Mouse (Mus musculus): ENCODE results near the gene Bbip1. TPM values are rescaled to one million over a fixed set of nuclear protein-coding genes. Genes with fewer than 3 reads are reported as not detected.

The Bbip1 gene
- total and polyA plus RNA-seq, 3 experiments = 71.3 to 75.9 TPM; not detected in 1

GRCm38 (mm10) chr19:53889555-53889954 is 54.9 kb downstream of the Bbip1 start:
- Histone ChIP-seq H3K4me3 (ENCODE audit: control insufficient read depth in 1 of 2, insufficient read depth in 1 of 2, low read depth in 2 of 2, low read length in 2 of 2) (no peak overlapping the region), H3K79me2 (ENCODE audit: control insufficient read depth, insufficient read depth, low read length, poor library complexity) (no peaks in the 10 kb centered on the region), H3K9ac (ENCODE audit: control insufficient read depth, low read depth, low read length, poor library complexity, severe bottlenecking) (no peak overlapping the region), H3K27ac (ENCODE audit: control insufficient read depth, low read depth, low read length) (0 out of 2 replicates have a peak overlapping the region, but pooled peaks have one; percentile 10), H3K9me3 (replicated peaks; ENCODE audit: insufficient read depth, low read length) (no peaks in the 10 kb centered on the region), H3K4me1 (ENCODE audit: control insufficient read depth in 1 of 2, insufficient read depth in 2 of 2, low read length in 2 of 2) (peaks cover 62 to 79% of the 10 kb centered on the region in 2 experiments), H3K27me3 (ENCODE audit: control insufficient read depth in 1 of 2, insufficient read depth in 2 of 2, low read length in 2 of 2) (no peaks in the 10 kb centered on the region), H3K36me3 (ENCODE audit: control insufficient read depth in 1 of 2, insufficient read depth in 2 of 2, low read length in 2 of 2) (peaks cover 0 to 77% of the 10 kb centered on the region in 2 experiments; a peak in 2 of 4 replicates)
- TF ChIP-seq MAX (IDR thresholded peaks at IDR 0.05; ENCODE audit: low read length) (no peak), JUND (IDR thresholded peaks at IDR 0.05; ENCODE audit: low read depth, low read length) (no peak), ZC3H11A (IDR thresholded peaks at IDR 0.05; ENCODE audit: low read depth, low read length) (no peak)
- no peak for DNase-seq (ENCODE audit: low read depth, low spot score)

GRCm38 (mm10) chr19:53888331-53888730 is 56.1 kb downstream of the Bbip1 start:
- Histone ChIP-seq H3K9me3 (replicated peaks; ENCODE audit: insufficient read depth, low read length) (no peaks in the 10 kb centered on the region), H3K4me1 (ENCODE audit: control insufficient read depth in 1 of 2, insufficient read depth in 2 of 2, low read length in 2 of 2) (peaks cover 49 to 67% of the 10 kb centered on the region in 2 experiments), H3K79me2 (ENCODE audit: control insufficient read depth, insufficient read depth, low read length, poor library complexity) (no peaks in the 10 kb centered on the region), H3K36me3 (ENCODE audit: control insufficient read depth in 1 of 2, insufficient read depth in 2 of 2, low read length in 2 of 2) (peaks cover 0 to 64% of the 10 kb centered on the region in 2 experiments; a peak in 2 of 4 replicates), H3K4me3 (ENCODE audit: control insufficient read depth in 1 of 2, insufficient read depth in 1 of 2, low read depth in 2 of 2, low read length in 2 of 2) (no peak overlapping the region), H3K27me3 (ENCODE audit: control insufficient read depth in 1 of 2, insufficient read depth in 2 of 2, low read length in 2 of 2) (no peaks in the 10 kb centered on the region), H3K9ac (ENCODE audit: control insufficient read depth, low read depth, low read length, poor library complexity, severe bottlenecking) (no peak overlapping the region), H3K27ac (ENCODE audit: control insufficient read depth, low read depth, low read length) (peak overlapping the region; percentile 38; the same call in 1 of the 2 replicates)
- peak; percentile 48 for DNase-seq (ENCODE audit: low read depth, low spot score)
- TF ChIP-seq EP300 (IDR thresholded peaks at IDR 0.05; ENCODE audit: low read depth in 1 of 2, low read length in 2 of 2) (peak in 1 of 2 experiments; percentile 9; a peak in 2 of 4 replicates), TAL1 (IDR thresholded peaks at IDR 0.05; ENCODE audit: low read length) (no peak), HCFC1 (IDR thresholded peaks at IDR 0.05; ENCODE audit: low read depth, low read length) (no peak), MYC (IDR thresholded peaks at IDR 0.05; ENCODE audit: low read depth, low read length) (0 out of 2 replicates have a peak, but pooled peaks have one; percentile 29), JUND (IDR thresholded peaks at IDR 0.05; ENCODE audit: low read depth, low read length) (peak; percentile 17; the same call in 1 of the 2 replicates)

GRCm38 (mm10) chr19:53887822-53888221 is 56.6 kb downstream of the Bbip1 start:
- Histone ChIP-seq H3K9me3 (replicated peaks; ENCODE audit: insufficient read depth, low read length) (no peaks in the 10 kb centered on the region), H3K9ac (ENCODE audit: control insufficient read depth, low read depth, low read length, poor library complexity, severe bottlenecking) (no peak overlapping the region; the same call in 1 of the 2 replicates), H3K4me3 (ENCODE audit: control insufficient read depth in 1 of 2, insufficient read depth in 1 of 2, low read depth in 2 of 2, low read length in 2 of 2) (no peak overlapping the region), H3K4me1 (ENCODE audit: control insufficient read depth in 1 of 2, insufficient read depth in 2 of 2, low read length in 2 of 2) (peaks cover 47 to 62% of the 10 kb centered on the region in 2 experiments), H3K79me2 (ENCODE audit: control insufficient read depth, insufficient read depth, low read length, poor library complexity) (no peaks in the 10 kb centered on the region), H3K27ac (ENCODE audit: control insufficient read depth, low read depth, low read length) (peak overlapping the region; percentile 38; the same call in 1 of the 2 replicates), H3K27me3 (ENCODE audit: control insufficient read depth in 1 of 2, insufficient read depth in 2 of 2, low read length in 2 of 2) (no peaks in the 10 kb centered on the region), H3K36me3 (ENCODE audit: control insufficient read depth in 1 of 2, insufficient read depth in 2 of 2, low read length in 2 of 2) (peaks cover 0 to 59% of the 10 kb centered on the region in 2 experiments; a peak in 2 of 4 replicates)
- DNase-seq (ENCODE audit: low read depth, low spot score) = peak; percentile 44
- no peak for TF ChIP-seq NRF1 (IDR thresholded peaks at IDR 0.05; ENCODE audit: insufficient read depth, low read depth, low read length, poor library complexity, severe bottlenecking)
- TF ChIP-seq TAL1 (IDR thresholded peaks at IDR 0.05; ENCODE audit: low read length) = peak; percentile 49
- 0 out of 2 replicates have a peak, but pooled peaks have one; percentile 31 for TF ChIP-seq GATA1 (IDR thresholded peaks at IDR 0.05; ENCODE audit: low read depth, low read length)
- TF ChIP-seq POLR2AphosphoS2 (IDR thresholded peaks at IDR 0.05; ENCODE audit: low read length) = no peak
- TF ChIP-seq TCF12 (IDR thresholded peaks at IDR 0.05; ENCODE audit: low read depth, low read length) = peak; percentile 83
- peak in 1 of 2 experiments; percentile 49; a peak in 1 of 4 replicates for TF ChIP-seq EP300 (IDR thresholded peaks at IDR 0.05; ENCODE audit: low read depth in 1 of 2, low read length in 2 of 2)
- peak; percentile 65 for TF ChIP-seq ETS1 (IDR thresholded peaks at IDR 0.05; ENCODE audit: low read depth, low read length)
- TF ChIP-seq MYC (IDR thresholded peaks at IDR 0.05; ENCODE audit: low read depth, low read length) = no peak

Data from MEL (cell line).